Mouse (Mus musculus): ENCODE measurements at regions not wholly inside any gene's neighbourhood (a gene's known extent, or its start where the extent isn't known, plus 50 kb on each side); places are given as distances from the start of the nearest gene placed in this dataset.

- no peaks in the 10 kb centered on the region for H3K9me3 ChIP-seq
- no peak overlapping the region for H3K4me2 ChIP-seq (replicated peaks)
- no peak for ATAC-seq (ENCODE audit: low FRiP score, low read depth)
- H3K27ac ChIP-seq: no peak overlapping the region
- H3K27me3 ChIP-seq: no peaks in the 10 kb centered on the region
- no peaks in the 10 kb centered on the region for H3K36me3 ChIP-seq
- no peak overlapping the region for H3K4me3 ChIP-seq
- H3K4me1 ChIP-seq: no peaks in the 10 kb centered on the region
- no peak overlapping the region for H3K9ac ChIP-seq
These were observed 52.0 kb upstream of the C030005K15Rik start for GRCm38 (mm10) chr10:97778531-97778930.

DNA sequence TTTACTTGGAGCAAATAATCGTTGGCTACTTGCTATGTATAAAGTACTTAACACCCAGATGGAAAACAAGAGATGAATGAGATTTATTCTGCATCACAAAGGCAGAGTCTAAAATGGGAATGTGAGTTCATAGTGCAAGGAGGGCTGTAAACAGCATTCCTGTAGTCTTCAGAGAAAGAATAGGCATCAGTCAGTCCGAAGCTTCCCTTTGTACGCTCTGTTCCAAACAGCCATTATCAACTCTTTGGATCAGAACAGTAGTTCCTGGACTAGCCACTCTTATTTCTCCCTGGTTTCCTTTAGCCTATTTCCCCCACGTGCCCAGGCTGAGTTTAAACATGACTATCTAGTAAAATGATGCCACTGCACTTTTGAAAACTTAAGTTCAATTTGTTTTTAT, 52.8 kb upstream of the C030005K15Rik start:
- H3K4me1 ChIP-seq: no peaks in the 10 kb centered on the region
- no peak overlapping the region for H3K4me3 ChIP-seq
- H3K27ac ChIP-seq: no peak overlapping the region
- H3K9me3 ChIP-seq: no peaks in the 10 kb centered on the region
- no peaks in the 10 kb centered on the region for H3K36me3 ChIP-seq
- no peak overlapping the region for H3K9ac ChIP-seq
- H3K27me3 ChIP-seq: no peaks in the 10 kb centered on the region
- 77% methylated on average over 4 of the region's 4 CpGs for WGBS
- ATAC-seq (ENCODE audit: low FRiP score, low read depth): no peak
- no peak overlapping the region for H3K4me2 ChIP-seq (replicated peaks)

- Histone ChIP-seq H3K4me3 (no peak overlapping the region), H3K9me3 (no peaks in the 10 kb centered on the region), H3K36me3 (no peaks in the 10 kb centered on the region), H3K27me3 (no peaks in the 10 kb centered on the region), H3K4me1 (no peaks in the 10 kb centered on the region), H3K9ac (no peak overlapping the region), H3K4me2 (replicated peaks) (no peak overlapping the region), H3K27ac (no peak overlapping the region)
- WGBS: 88% methylated on average over 2 of the region's 2 CpGs
- no peak for ATAC-seq (ENCODE audit: low FRiP score, low read depth)
These were observed 67.2 kb upstream of the C030005K15Rik start for GRCm38 (mm10) chr10:97793804-97794203.

- no peaks in the 10 kb centered on the region for H3K4me1 ChIP-seq
- ATAC-seq (ENCODE audit: low FRiP score, low read depth): peak; percentile 76; the same call in 1 of the 2 replicates
- no peak overlapping the region for H3K9ac ChIP-seq
- WGBS: 49% methylated on average over 9 of the region's 9 CpGs
- no peaks in the 10 kb centered on the region for H3K36me3 ChIP-seq
- H3K27ac ChIP-seq: no peak overlapping the region
- no peaks in the 10 kb centered on the region for H3K27me3 ChIP-seq
- no peak overlapping the region for H3K4me3 ChIP-seq
- H3K4me2 ChIP-seq (replicated peaks): no peak overlapping the region
- no peaks in the 10 kb centered on the region for H3K9me3 ChIP-seq
These were observed 75.1 kb upstream of the C030005K15Rik start for GRCm38 (mm10) chr10:97801448-97802265.

GRCm38 (mm10) chr10:97807947-97808346, 81.4 kb upstream of the C030005K15Rik start:
- 91% methylated on average over 2 of the region's 2 CpGs for WGBS
- no peaks in the 10 kb centered on the region for H3K27me3 ChIP-seq

GRCm38 (mm10) chr10:97842574-97842973, 116.0 kb upstream of the C030005K15Rik start:
- Histone ChIP-seq H3K9me3 (no peaks in the 10 kb centered on the region), H3K4me2 (replicated peaks) (no peak overlapping the region), H3K27me3 (no peaks in the 10 kb centered on the region), H3K4me3 (no peak overlapping the region), H3K9ac (no peak overlapping the region), H3K4me1 (no peaks in the 10 kb centered on the region), H3K36me3 (no peaks in the 10 kb centered on the region), H3K27ac (no peak overlapping the region)
- WGBS: 87% methylated on average over 3 of the region's 3 CpGs
- no peak for ATAC-seq (ENCODE audit: low FRiP score, low read depth)

More at GRCm38 (mm10) chr10:97807947-97808346, 81.4 kb upstream of the C030005K15Rik start:
- no peak overlapping the region for H3K27ac ChIP-seq
- H3K4me2 ChIP-seq (replicated peaks): no peak overlapping the region
- H3K9ac ChIP-seq: no peak overlapping the region
- no peak overlapping the region for H3K4me3 ChIP-seq
- ATAC-seq (ENCODE audit: low FRiP score, low read depth): no peak
- no peaks in the 10 kb centered on the region for H3K9me3 ChIP-seq
- H3K4me1 ChIP-seq: no peaks in the 10 kb centered on the region
- no peaks in the 10 kb centered on the region for H3K36me3 ChIP-seq

DNA sequence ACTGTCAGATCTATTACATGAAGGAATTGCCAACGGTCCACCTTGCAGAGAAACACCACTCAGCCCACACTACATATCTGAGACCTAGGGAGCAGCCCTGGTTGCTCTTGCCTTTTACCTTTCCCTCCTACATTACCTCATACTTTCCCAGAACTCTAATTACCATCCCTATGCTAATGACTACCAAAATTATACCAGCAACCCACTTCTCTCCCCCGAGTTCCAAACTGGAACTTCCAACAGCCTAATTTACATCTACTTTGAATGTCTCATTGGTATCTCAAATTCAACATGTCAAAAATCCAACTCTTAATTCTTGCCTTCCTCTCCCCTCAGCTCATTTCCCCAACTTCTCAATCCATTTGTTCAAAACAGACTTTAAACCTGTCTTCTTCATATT, 124.9 kb upstream of the C030005K15Rik start:
- WGBS: 72% methylated on average over 2 of the region's 2 CpGs
- no peaks in the 10 kb centered on the region for H3K36me3 ChIP-seq
- no peak overlapping the region for H3K4me3 ChIP-seq
- ATAC-seq (ENCODE audit: low FRiP score, low read depth): no peak
- H3K27me3 ChIP-seq: no peaks in the 10 kb centered on the region
- H3K27ac ChIP-seq: no peak overlapping the region
- no peaks in the 10 kb centered on the region for H3K9me3 ChIP-seq
- H3K9ac ChIP-seq: no peak overlapping the region
- H3K4me1 ChIP-seq: no peaks in the 10 kb centered on the region
- H3K4me2 ChIP-seq (replicated peaks): no peak overlapping the region

DNA sequence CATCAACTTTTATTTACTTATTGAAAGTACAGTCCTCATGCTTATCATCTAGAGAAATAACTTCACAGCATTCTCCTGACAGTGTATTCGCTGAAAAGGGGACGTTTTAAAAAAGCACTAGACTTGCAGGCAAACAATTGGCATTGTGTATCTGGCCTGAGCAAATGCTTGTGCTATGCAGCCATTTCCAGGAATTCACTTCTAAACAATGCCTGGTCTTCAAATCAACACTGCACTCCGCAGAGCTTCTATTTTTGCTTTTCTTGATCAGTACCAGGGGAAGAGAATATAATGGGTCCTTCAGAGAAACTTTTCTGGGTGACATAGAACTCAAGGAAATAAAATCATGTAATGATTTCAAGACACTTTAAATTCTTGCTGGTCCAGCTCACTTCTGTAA, 150.5 kb upstream of the C030005K15Rik start:
- Histone ChIP-seq H3K4me1 (no peaks in the 10 kb centered on the region), H3K27me3 (no peaks in the 10 kb centered on the region), H3K9me3 (no peaks in the 10 kb centered on the region), H3K9ac (no peak overlapping the region), H3K4me3 (no peak overlapping the region), H3K4me2 (replicated peaks) (no peak overlapping the region), H3K36me3 (no peaks in the 10 kb centered on the region), H3K27ac (no peak overlapping the region)
- 72% methylated on average over 3 of the region's 3 CpGs for WGBS
- ATAC-seq (ENCODE audit: low FRiP score, low read depth): no peak

- Histone ChIP-seq H3K4me3 (no peak overlapping the region), H3K4me1 (no peaks in the 10 kb centered on the region), H3K36me3 (no peaks in the 10 kb centered on the region), H3K9ac (no peak overlapping the region), H3K27me3 (no peaks in the 10 kb centered on the region), H3K9me3 (no peaks in the 10 kb centered on the region), H3K4me2 (replicated peaks) (no peak overlapping the region), H3K27ac (no peak overlapping the region)
- WGBS: 89% methylated on average over 1 of the region's 1 CpGs
- ATAC-seq (ENCODE audit: low FRiP score, low read depth): no peak
These were observed 159.5 kb upstream of the C030005K15Rik start for GRCm38 (mm10) chr10:97886049-97886448.

- Histone ChIP-seq H3K9ac (no peak overlapping the region), H3K4me3 (no peak overlapping the region), H3K27me3 (no peaks in the 10 kb centered on the region), H3K4me2 (replicated peaks) (no peak overlapping the region), H3K4me1 (no peaks in the 10 kb centered on the region), H3K36me3 (no peaks in the 10 kb centered on the region), H3K27ac (no peak overlapping the region), H3K9me3 (no peaks in the 10 kb centered on the region)
- WGBS: 15% methylated on average over 4 of the region's 4 CpGs
- ATAC-seq (ENCODE audit: low FRiP score, low read depth): no peak
These were observed 179.2 kb upstream of the C030005K15Rik start for GRCm38 (mm10) chr10:97905793-97906192.

- Histone ChIP-seq H3K36me3 (no peaks in the 10 kb centered on the region), H3K4me1 (no peaks in the 10 kb centered on the region), H3K27me3 (no peaks in the 10 kb centered on the region), H3K9me3 (no peaks in the 10 kb centered on the region), H3K4me3 (no peak overlapping the region), H3K27ac (no peak overlapping the region), H3K9ac (no peak overlapping the region), H3K4me2 (replicated peaks) (no peak overlapping the region)
- WGBS: 44% methylated on average over 4 of the region's 4 CpGs
- no peak for ATAC-seq (ENCODE audit: low FRiP score, low read depth)
These were observed 199.0 kb upstream of the C030005K15Rik start for GRCm38 (mm10) chr10:97925568-97925967.

DNA sequence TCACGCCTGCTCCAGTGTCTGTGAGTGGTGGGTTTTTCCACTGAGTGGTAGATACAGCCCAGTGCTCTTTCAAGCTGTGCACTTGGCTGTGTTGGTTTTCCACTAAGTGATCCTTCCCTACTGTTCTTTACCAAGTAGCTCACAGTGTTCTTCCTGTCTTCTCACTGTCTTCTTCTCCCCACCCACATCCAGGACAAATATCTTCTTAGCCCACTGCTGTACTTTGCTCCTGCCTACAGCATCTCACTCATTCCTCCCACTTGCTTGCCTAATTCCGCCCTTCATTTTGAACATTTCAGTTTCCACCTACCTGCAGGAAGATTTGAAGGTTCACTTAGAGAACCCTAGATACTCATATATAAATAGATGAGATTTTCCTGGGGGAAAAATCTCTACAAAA, 213.8 kb upstream of the C030005K15Rik start:
- no peaks in the 10 kb centered on the region for H3K4me1 ChIP-seq
- H3K4me3 ChIP-seq: no peak overlapping the region
- no peak overlapping the region for H3K27ac ChIP-seq
- H3K9ac ChIP-seq: no peak overlapping the region
- H3K36me3 ChIP-seq: no peaks in the 10 kb centered on the region
- no peak for ATAC-seq (ENCODE audit: low FRiP score, low read depth)
- WGBS: 81% methylated on average over 2 of the region's 2 CpGs
- no peak overlapping the region for H3K4me2 ChIP-seq (replicated peaks)
- no peaks in the 10 kb centered on the region for H3K9me3 ChIP-seq
- H3K27me3 ChIP-seq: no peaks in the 10 kb centered on the region

GRCm38 (mm10) chr10:97965881-97966280, 239.3 kb upstream of the C030005K15Rik start:
- 86% methylated on average over 1 of the region's 1 CpGs for WGBS
- H3K27me3 ChIP-seq: no peaks in the 10 kb centered on the region
- H3K4me3 ChIP-seq: no peak overlapping the region
- H3K9ac ChIP-seq: no peak overlapping the region
- no peaks in the 10 kb centered on the region for H3K9me3 ChIP-seq
- no peaks in the 10 kb centered on the region for H3K4me1 ChIP-seq
- no peak for ATAC-seq (ENCODE audit: low FRiP score, low read depth)
- no peaks in the 10 kb centered on the region for H3K36me3 ChIP-seq
- H3K4me2 ChIP-seq (replicated peaks): no peak overlapping the region
- no peak overlapping the region for H3K27ac ChIP-seq

Measured in limb, embryonic 13.5 days (tissue).